Mouse (Mus musculus) lung, adult 2 months (tissue): Measurements from ENCODE around the gene Slc23a2. TPM values are rescaled to one million over a fixed set of nuclear protein-coding genes. Genes with fewer than 3 reads are reported as not detected.

ENCODE experiments used
- DNase-seq: peaks from one replicate; pipeline ENCODE4 v3.0.0; 2022
- H3K4me1 ChIP-seq: fragments of 200-500 bp; 2 replicates; pipeline ENCODE4 v1.6.1; 2011; ENCODE audit warnings: low read length; ENCODE audit not compliant: control insufficient read depth, insufficient read depth
- H3K4me3 ChIP-seq: fragments of 200-500 bp; replicated peaks from 2 replicates; pipeline ENCODE3; 2011; ENCODE audit warnings: low read depth, mild to moderate bottlenecking, control low read depth, low read length; ENCODE audit errors: extremely low read depth
- CTCF ChIP-seq: fragments of 200-500 bp; IDR thresholded peaks from 2 replicates; pipeline ENCODE4 v1.5.1; 2011; ENCODE audit warnings: mild to moderate bottlenecking, low read length, control low read depth; ENCODE audit not compliant: insufficient read depth
- POLR2A ChIP-seq: fragments of 200-500 bp; IDR thresholded peaks from 2 replicates; pipeline ENCODE4 v1.6.1; 2011; ENCODE audit warnings: low read depth, mild to moderate bottlenecking, control low read depth, low read length, borderline replicate concordance; ENCODE audit errors: extremely low read depth
- WGBS: fragments of 180-500 bp; shearing (Covaris S2); methylation state at CpG from one replicate; pipeline ENCODE4 v1.1.7; 2018; 5-methylcytosine and 5-hydroxymethylcytosine counted together
- polyA plus RNA-seq: library from polyadenylated mRNA; depleted of rRNA; stranded (reverse); fragments of >200 nt; gene quantifications from 2 replicates; pipeline ENCODE4 v1.2.3, GENCODE M21; 2012

Gene Slc23a2
- polyA plus RNA-seq, 1 experiment = 82.2 TPM

GRCm38 (mm10) chr2:132061884-132062283, 83.0 kb downstream of the Slc23a2 start:
- Histone ChIP-seq H3K4me1 (no peaks in the 10 kb centered on the region), H3K4me3 (no peak overlapping the region)
- TF ChIP-seq CTCF = no peak
- TF ChIP-seq POLR2A = no peak
- 61% methylated on average over 11 of the region's 11 CpGs for WGBS
- DNase-seq = no peak

- no peak for TF ChIP-seq POLR2A
- peak; percentile 22; the same call in 1 of the 2 replicates for TF ChIP-seq CTCF
- no peak for DNase-seq
- H3K4me3 ChIP-seq = no peak overlapping the region
- no peaks in the 10 kb centered on the region for H3K4me1 ChIP-seq
- 87% methylated on average over 8 of the region's 8 CpGs for WGBS
Observed at GRCm38 (mm10) chr2:132059919-132060318, 85.0 kb downstream of the Slc23a2 start.

- no peaks in the 10 kb centered on the region for H3K4me1 ChIP-seq
- DNase-seq = no peak
- 56% methylated on average over 8 of the region's 8 CpGs for WGBS
- TF ChIP-seq POLR2A (no peak), CTCF (no peak)
- H3K4me3 ChIP-seq = no peak overlapping the region
Observed at GRCm38 (mm10) chr2:132055349-132055753, 89.6 kb downstream of the Slc23a2 start.

- TF ChIP-seq POLR2A (no peak), CTCF (no peak)
- 68% methylated on average over 4 of the region's 4 CpGs for WGBS
- Histone ChIP-seq H3K4me1 (no peaks in the 10 kb centered on the region), H3K4me3 (no peak overlapping the region)
- no peak for DNase-seq
Observed at GRCm38 (mm10) chr2:132053824-132054223, 91.1 kb downstream of the Slc23a2 start.

DNA sequence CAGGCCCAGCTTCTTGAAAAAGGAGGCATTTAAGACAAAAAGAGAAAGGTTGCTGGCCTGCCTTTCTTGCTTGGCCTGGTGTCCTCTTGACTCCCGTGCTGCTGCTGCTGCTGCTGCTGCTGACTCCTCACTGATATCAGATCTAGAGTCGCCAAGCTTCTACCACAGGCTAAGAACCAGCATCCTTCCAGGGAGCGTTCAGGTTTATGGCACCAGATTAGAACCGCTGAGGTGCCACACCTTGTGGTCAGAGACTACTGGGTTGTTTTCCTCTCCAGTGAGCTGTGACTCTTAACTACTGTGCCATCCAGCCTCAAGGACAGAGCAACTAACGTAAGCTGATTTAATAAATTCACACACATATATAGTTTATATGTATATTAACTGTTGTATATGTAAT, 93.1 kb downstream of the Slc23a2 start:
- WGBS = 77% methylated on average over 5 of the region's 5 CpGs
- no peaks in the 10 kb centered on the region; the same call in 1 of the 2 replicates for H3K4me1 ChIP-seq
- H3K4me3 ChIP-seq = no peak overlapping the region
- no peak for DNase-seq
- TF ChIP-seq CTCF (no peak), POLR2A (no peak)

DNA sequence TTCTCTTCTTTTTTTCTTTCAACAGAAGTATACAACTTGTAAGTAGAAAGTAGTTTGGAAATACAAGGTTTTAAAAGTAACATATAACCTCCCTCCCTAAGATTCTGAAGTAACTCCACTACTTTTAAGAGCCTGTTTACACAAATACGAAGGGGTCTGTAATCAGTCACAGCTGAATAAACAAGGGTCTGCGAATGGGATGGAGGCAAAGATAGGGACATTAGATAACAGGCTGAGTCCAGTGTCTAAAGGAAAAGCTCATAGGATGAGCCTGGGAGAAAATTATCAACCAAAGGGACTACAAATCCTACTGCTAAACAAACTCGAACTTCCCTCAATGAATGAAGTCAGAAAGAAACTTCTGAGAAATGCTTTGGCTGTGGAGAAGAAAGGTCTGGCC, 95.0 kb downstream of the Slc23a2 start:
- Histone ChIP-seq H3K4me1 (no peaks in the 10 kb centered on the region; the same call in 1 of the 2 replicates), H3K4me3 (no peak overlapping the region)
- no peak for TF ChIP-seq POLR2A
- no peak for TF ChIP-seq CTCF
- 26% methylated on average over 3 of the region's 3 CpGs for WGBS
- DNase-seq = no peak

- 86% methylated on average over 3 of the region's 3 CpGs for WGBS
- H3K4me3 ChIP-seq = no peak overlapping the region
- TF ChIP-seq CTCF = no peak
- DNase-seq = no peak
- H3K4me1 ChIP-seq = no peaks in the 10 kb centered on the region; the same call in 1 of the 2 replicates
Observed at GRCm38 (mm10) chr2:132049491-132049890, 95.4 kb downstream of the Slc23a2 start.

GRCm38 (mm10) chr2:132048143-132048772, 96.7 kb downstream of the Slc23a2 start:
- 67% methylated on average over 11 of the region's 11 CpGs for WGBS
- TF ChIP-seq POLR2A = no peak
- TF ChIP-seq CTCF = no peak
- no peak for DNase-seq
- Histone ChIP-seq H3K4me3 (no peak overlapping the region), H3K4me1 (peaks cover 4% of the 10 kb centered on the region; the same call in 1 of the 2 replicates)

GRCm38 (mm10) chr2:132047364-132047763, 97.5 kb downstream of the Slc23a2 start:
- Histone ChIP-seq H3K4me1 (peaks cover 5% of the 10 kb centered on the region; the same call in 1 of the 2 replicates), H3K4me3 (no peak overlapping the region)
- no peak for DNase-seq
- TF ChIP-seq POLR2A (no peak), CTCF (no peak)
- WGBS = 61% methylated on average over 4 of the region's 4 CpGs

GRCm38 (mm10) chr2:132046659-132047058, 98.2 kb downstream of the Slc23a2 start:
- 81% methylated on average over 4 of the region's 4 CpGs for WGBS
- TF ChIP-seq CTCF (no peak), POLR2A (no peak)
- no peak for DNase-seq
- H3K4me3 ChIP-seq = no peak overlapping the region
- peaks cover 5% of the 10 kb centered on the region; the same call in 1 of the 2 replicates for H3K4me1 ChIP-seq
